Mouse (Mus musculus) cerebellum, adult 18-20 months (tissue): ENCODE data around the gene Rapgef6.

Experiments used
- DNase-seq, 2 experiments: peaks; one replicate each; pipeline ENCODE4 v3.0.0; 2021

Rapgef6 gene

GRCm38 (mm10) chr11:54522529-54523430 is at the start of gene Rapgef6:
Gene Rapgef6 (plus strand): TSS chr11:54522847.
- DNase-seq, result peak; percentile 98 to 99

- peak in 1 of 2 experiments; percentile 13 for DNase-seq
Measured at GRCm38 (mm10) chr11:54478414-54478813, 44.2 kb upstream of the Rapgef6 start.

- DNase-seq, result no peak
Measured at GRCm38 (mm10) chr11:54486041-54486440, 36.6 kb upstream of the Rapgef6 start.

GRCm38 (mm10) chr11:54491946-54492558 is 30.6 kb upstream of the Rapgef6 start:
- no peak for DNase-seq

GRCm38 (mm10) chr11:54492559-54492958 is 30.1 kb upstream of the Rapgef6 start:
- DNase-seq, result no peak

- no peak for DNase-seq
Measured at GRCm38 (mm10) chr11:54499838-54500237, 22.8 kb upstream of the Rapgef6 start.

- DNase-seq, result no peak
Measured at GRCm38 (mm10) chr11:54502546-54503245, 20.0 kb upstream of the Rapgef6 start.

GRCm38 (mm10) chr11:54513584-54513983 is 9.1 kb upstream of the Rapgef6 start:
- no peak for DNase-seq

GRCm38 (mm10) chr11:54521927-54522528 is 619 bp upstream of the Rapgef6 start:
- DNase-seq, result peak; percentile 9 to 32

GRCm38 (mm10) chr11:54523431-54524001 is 869 bp downstream of the Rapgef6 start:
- DNase-seq, result no peak

GRCm38 (mm10) chr11:54528002-54528401 is 5.4 kb downstream of the Rapgef6 start:
- no peak for DNase-seq

GRCm38 (mm10) chr11:54530391-54530790 is 7.7 kb downstream of the Rapgef6 start:
- DNase-seq, result no peak

GRCm38 (mm10) chr11:54530916-54531315 is 8.3 kb downstream of the Rapgef6 start:
- DNase-seq, result no peak

GRCm38 (mm10) chr11:54533834-54534233 is 11.2 kb downstream of the Rapgef6 start:
- DNase-seq, result no peak

GRCm38 (mm10) chr11:54534871-54535270 is 12.2 kb downstream of the Rapgef6 start:
- DNase-seq, result peak; percentile 70 to 77

- DNase-seq, result no peak
Measured at GRCm38 (mm10) chr11:54539031-54539430, 16.4 kb downstream of the Rapgef6 start.

- DNase-seq, result no peak
Measured at GRCm38 (mm10) chr11:54539486-54539885, 16.8 kb downstream of the Rapgef6 start.

- no peak for DNase-seq
Measured at GRCm38 (mm10) chr11:54540328-54540727, 17.7 kb downstream of the Rapgef6 start.

GRCm38 (mm10) chr11:54542414-54542813 is 19.8 kb downstream of the Rapgef6 start:
- DNase-seq, result no peak

GRCm38 (mm10) chr11:54554970-54555369 is 32.3 kb downstream of the Rapgef6 start:
- no peak for DNase-seq

GRCm38 (mm10) chr11:54562761-54563160 is 40.1 kb downstream of the Rapgef6 start:
- peak; percentile 29 to 37 for DNase-seq

GRCm38 (mm10) chr11:54567959-54568358 is 45.3 kb downstream of the Rapgef6 start:
- no peak for DNase-seq

GRCm38 (mm10) chr11:54574741-54575140 is 52.1 kb downstream of the Rapgef6 start:
- DNase-seq, result no peak
